In the genomic region with DNA sequence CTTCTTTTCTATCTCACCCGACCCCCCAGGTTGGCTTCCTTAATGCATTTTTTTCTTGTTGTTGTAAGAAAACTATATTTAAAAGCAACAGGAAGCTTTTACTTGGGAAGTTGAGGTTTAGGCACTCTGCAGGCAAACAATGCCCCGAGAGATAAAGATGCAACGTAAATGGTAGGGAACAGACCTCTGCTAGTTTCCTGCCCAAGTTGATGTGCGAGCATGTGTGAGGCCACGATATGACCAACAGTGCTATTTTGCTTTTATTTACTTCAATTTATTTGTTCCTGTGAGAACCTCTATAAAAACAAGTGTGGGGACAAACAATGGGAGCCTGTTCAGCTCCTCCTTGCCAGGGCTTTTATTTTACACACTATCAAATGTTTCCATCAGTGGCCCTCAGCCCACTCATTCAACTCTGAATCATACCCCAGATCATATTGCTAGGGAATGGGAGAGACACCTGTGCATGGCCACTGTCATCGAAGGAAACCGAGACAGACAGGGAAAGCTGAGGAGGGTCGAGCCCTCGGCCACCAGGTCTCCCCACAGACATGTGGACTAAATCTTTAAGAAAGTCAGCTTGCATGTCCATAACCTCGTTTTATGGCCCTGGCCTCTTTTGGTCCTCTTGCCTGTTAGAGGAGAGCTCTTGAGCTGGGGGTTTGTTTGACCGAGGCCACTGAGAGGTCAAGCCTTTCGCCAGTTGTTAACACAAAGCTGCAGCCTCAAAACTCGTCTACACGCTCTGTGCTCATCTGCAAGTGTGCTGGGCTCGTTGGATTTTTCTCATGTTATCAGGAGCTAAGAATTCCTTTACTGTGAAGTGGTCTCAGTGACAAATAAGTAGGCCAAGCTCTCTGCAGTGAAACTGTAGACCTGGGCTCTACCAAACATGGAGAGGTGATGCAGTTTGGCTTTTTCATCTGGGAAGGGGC, we compare ENCODE assay signal across 15 mouse cellular contexts. TPM values are rescaled to one million over a fixed set of nuclear protein-coding genes. Genes with fewer than 3 reads are reported as not detected.
A peak's percentile ranks its signal among the peaks of the same experiment; 100 is the strongest.
DNase-seq lines count a peak whose midpoint lies in the region; ATAC-seq and TF ChIP-seq lines count a peak whose summit lies in the region.
"Had no signal": no experiment of that assay in that cellular context is flagged by ENCODE, and none has a peak within 500 bp of the region (broad histone marks: within the 10 kb centered on the region; RNA-seq: fewer than 3 reads in every experiment).

No protein-coding gene starts in this region.

- no peak overlapping the region for H3K4me3 ChIP-seq in intestine, embryonic 15.5 days (replicated peaks)
- no peak overlapping the region for H3K4me3 ChIP-seq in intestine, postnatal 0 days (ENCODE audit: low read depth, low read length)
- H3K4me3 ChIP-seq in bone marrow, adult 2 months (replicated peaks; ENCODE audit: control insufficient read depth, low read depth, low read length): no peak overlapping the region
- H3K4me3 ChIP-seq in embryonic facial prominence, embryonic 10.5 days: no peak overlapping the region
- H3K4me3 ChIP-seq in forebrain, embryonic 15.5 days: no peak overlapping the region
- H3K4me3 ChIP-seq: left cerebral cortex, adult 2 months had no signal

- H3K36me3 ChIP-seq in intestine, embryonic 15.5 days: no peaks in the 10 kb centered on the region
- no peaks in the 10 kb centered on the region for H3K36me3 ChIP-seq in intestine, postnatal 0 days (ENCODE audit: control insufficient read depth, insufficient read depth)
- peaks cover 14% of the 10 kb centered on the region for H3K36me3 ChIP-seq in embryonic facial prominence, embryonic 10.5 days (replicated peaks)
- H3K36me3 ChIP-seq in forebrain, embryonic 15.5 days: no peaks in the 10 kb centered on the region

- H3K9me3 ChIP-seq in intestine, embryonic 15.5 days: no peaks in the 10 kb centered on the region
- no peaks in the 10 kb centered on the region for H3K9me3 ChIP-seq in intestine, postnatal 0 days (ENCODE audit: control insufficient read depth)
- no peaks in the 10 kb centered on the region for H3K9me3 ChIP-seq in embryonic facial prominence, embryonic 10.5 days
- no peaks in the 10 kb centered on the region for H3K9me3 ChIP-seq in forebrain, embryonic 15.5 days

- TF ChIP-seq CTCF in intestine, postnatal 0 days (IDR thresholded peaks at IDR 0.05; ENCODE audit: low read depth): no peak
- no peak for TF ChIP-seq CTCF in bone marrow, adult 2 months (IDR thresholded peaks at IDR 0.05; ENCODE audit: control insufficient read depth, insufficient read depth, low read length)

- H3K27ac ChIP-seq in intestine, embryonic 15.5 days: 0 out of 2 replicates have a peak overlapping the region, but pooled peaks have one; percentile 22
- H3K27ac ChIP-seq in intestine, postnatal 0 days (ENCODE audit: low read depth, low read length): no peak overlapping the region
- H3K27ac ChIP-seq in bone marrow, adult 2 months (ENCODE audit: control insufficient read depth, insufficient read depth, low read depth, low read length, poor library complexity): 0 out of 2 replicates have a peak overlapping the region, but pooled peaks have one; percentile 14
- 0 out of 2 replicates have a peak overlapping the region, but pooled peaks have one; percentile 5 for H3K27ac ChIP-seq in embryonic facial prominence, embryonic 10.5 days (replicated peaks)
- no peak overlapping the region for H3K27ac ChIP-seq in forebrain, embryonic 15.5 days (replicated peaks)
- H3K27ac ChIP-seq: left cerebral cortex, adult 2 months; liver, embryonic 14.5 days had no signal

- WGBS in intestine, embryonic 15.5 days: 31% methylated on average over 15 of the region's 15 CpGs
- 47% methylated on average over 15 of the region's 15 CpGs for WGBS in intestine, postnatal 0 days
- 40% methylated on average over 15 of the region's 15 CpGs for WGBS in bone marrow, adult 2 months
- WGBS in embryonic facial prominence, embryonic 10.5 days: 52% methylated on average over 15 of the region's 15 CpGs
- WGBS in forebrain, embryonic 15.5 days: 64% methylated on average over 15 of the region's 15 CpGs

- ATAC-seq in intestine, embryonic 15.5 days: no peak
- ATAC-seq in intestine, postnatal 0 days: no peak
- ATAC-seq in forebrain, embryonic 15.5 days (replicated peaks): no peak

- no peak for DNase-seq in embryonic facial prominence, embryonic 10.5 days (ENCODE audit: low spot score)
- peak; percentile 48 for DNase-seq in lung, postnatal 10 days
- DNase-seq in gastrocnemius, postnatal 4 days (ENCODE audit: low spot score in 2 of 2): no peak
- DNase-seq in frontal cortex, postnatal 14 days (ENCODE audit: low spot score in 2 of 2): no peak
- DNase-seq: adrenal gland, postnatal 10 days; cerebellum, adult 11 months; gastrocnemius, postnatal 10 days; kidney, adult 18-20 months; thymus, postnatal 14 days had no signal

- H3K9ac ChIP-seq in intestine, embryonic 15.5 days: no peak overlapping the region
- H3K9ac ChIP-seq in intestine, postnatal 0 days (ENCODE audit: low read depth, low read length): no peak overlapping the region
- no peak overlapping the region for H3K9ac ChIP-seq in forebrain, embryonic 15.5 days (replicated peaks)
- H3K9ac ChIP-seq: liver, embryonic 14.5 days had no signal

- peaks cover 26% of the 10 kb centered on the region for H3K4me1 ChIP-seq in intestine, embryonic 15.5 days (replicated peaks)
- H3K4me1 ChIP-seq in intestine, postnatal 0 days (replicated peaks; ENCODE audit: control insufficient read depth, insufficient read depth, low read length): no peaks in the 10 kb centered on the region; the same call in 1 of the 2 replicates
- H3K4me1 ChIP-seq in bone marrow, adult 2 months (ENCODE audit: control insufficient read depth, insufficient read depth, low read length): no peaks in the 10 kb centered on the region
- H3K4me1 ChIP-seq in embryonic facial prominence, embryonic 10.5 days: peaks cover 36% of the 10 kb centered on the region
- H3K4me1 ChIP-seq in forebrain, embryonic 15.5 days: 0 out of 2 replicates have a peak, but pooled peaks cover 4% of the 10 kb centered on the region

- H3K27me3 ChIP-seq in intestine, embryonic 15.5 days (replicated peaks): no peaks in the 10 kb centered on the region
- no peaks in the 10 kb centered on the region for H3K27me3 ChIP-seq in intestine, postnatal 0 days (replicated peaks; ENCODE audit: control insufficient read depth, insufficient read depth, low read length)
- no peaks in the 10 kb centered on the region for H3K27me3 ChIP-seq in embryonic facial prominence, embryonic 10.5 days (replicated peaks; ENCODE audit: low read depth, poor library complexity, severe bottlenecking)
- no peaks in the 10 kb centered on the region for H3K27me3 ChIP-seq in forebrain, embryonic 15.5 days

- no peak overlapping the region for H3K4me2 ChIP-seq in intestine, embryonic 15.5 days (replicated peaks)
- no peak overlapping the region for H3K4me2 ChIP-seq in intestine, postnatal 0 days (replicated peaks; ENCODE audit: low read depth)
- no peak overlapping the region for H3K4me2 ChIP-seq in forebrain, embryonic 15.5 days (replicated peaks)

- TF ChIP-seq POLR2A in bone marrow, adult 2 months (IDR thresholded peaks at IDR 0.05; ENCODE audit: borderline replicate concordance, control insufficient read depth, low read depth, low read length): no peak

RNA-seq across cellular contexts. Expression of a gene that starts 55.3 kb away (rescaled TPM):
- polyA plus RNA-seq in intestine, embryonic 15.5 days (2015; fragmentation: Nextera tagmentation; extraction: Ambion mirVana): 106 and 112 TPM in 2 replicates
- 22.1 and 22.9 TPM in 2 replicates for polyA plus RNA-seq in intestine, postnatal 0 days (2015; fragmentation: Nextera tagmentation; extraction: Ambion mirVana)
- 5.5 and 7.8 TPM in 2 replicates for polyA plus RNA-seq in bone marrow, adult 2 months (2011; ENCODE audit: insufficient read depth, insufficient read length, low replicate concordance, missing spikeins)
- 73.3 and 89.6 TPM in 2 replicates for polyA plus RNA-seq in embryonic facial prominence, embryonic 10.5 days (2016; fragmentation: Nextera tagmentation; extraction: Ambion mirVana)
- total RNA-seq in gastrocnemius, postnatal 4 days (2021): 10 to 100 TPM; 11.8 to 13.3 TPM
- 29.4 and 29.7 TPM in 2 replicates for polyA plus RNA-seq in forebrain, embryonic 15.5 days (2015; fragmentation: Nextera tagmentation; extraction: Ambion mirVana)

Comparison
In these comparisons a context has a peak if more than half of its experiments do, and no peak if none do; other contexts are left out.
1. H3K27ac ChIP-seq: peak in intestine, embryonic 15.5 days (single experiment), bone marrow, adult 2 months (single experiment) and embryonic facial prominence, embryonic 10.5 days (single experiment); none in intestine, postnatal 0 days (single experiment) and forebrain, embryonic 15.5 days (single experiment).